Mouse (Mus musculus) bone marrow macrophage, adult 2 months (primary cell): Measurements from ENCODE around the gene Tacr3. TPM values are rescaled to one million over a fixed set of nuclear protein-coding genes. Genes with fewer than 3 reads are reported as not detected.

ENCODE experiments used
- H3K27ac ChIP-seq: 2 replicates; pipeline ENCODE4 v1.5.1; 2012; ENCODE audit warnings: low read depth, low read length; ENCODE audit not compliant: insufficient read depth
- H3K4me1 ChIP-seq: 2 replicates; pipeline ENCODE4 v1.6.1; 2012; ENCODE audit warnings: low read length; ENCODE audit not compliant: control insufficient read depth, insufficient read depth
- H3K4me3 ChIP-seq: 2 replicates; pipeline ENCODE4 v1.5.1; 2012; ENCODE audit warnings: mild to moderate bottlenecking, low read length, moderate library complexity; ENCODE audit not compliant: insufficient read depth
- CTCF ChIP-seq: IDR thresholded peaks from 2 replicates; pipeline ENCODE4 v1.5.1; 2012; ENCODE audit warnings: low read depth, mild to moderate bottlenecking, low read length, moderate library complexity
- POLR2A ChIP-seq: IDR thresholded peaks from 2 replicates; pipeline ENCODE4 v1.6.1; 2012; ENCODE audit warnings: mild to moderate bottlenecking, low read depth, low read length, borderline replicate concordance
- polyA plus RNA-seq: library from polyadenylated mRNA; stranded (reverse); fragments of >200 nt; gene quantifications from 2 replicates; pipeline ENCODE4 v1.2.4, GENCODE M21; 2012; ENCODE audit not compliant: missing spikeins, insufficient read depth, insufficient read length

Tacr3 gene
- polyA plus RNA-seq, 1 experiment, result not detected

DNA sequence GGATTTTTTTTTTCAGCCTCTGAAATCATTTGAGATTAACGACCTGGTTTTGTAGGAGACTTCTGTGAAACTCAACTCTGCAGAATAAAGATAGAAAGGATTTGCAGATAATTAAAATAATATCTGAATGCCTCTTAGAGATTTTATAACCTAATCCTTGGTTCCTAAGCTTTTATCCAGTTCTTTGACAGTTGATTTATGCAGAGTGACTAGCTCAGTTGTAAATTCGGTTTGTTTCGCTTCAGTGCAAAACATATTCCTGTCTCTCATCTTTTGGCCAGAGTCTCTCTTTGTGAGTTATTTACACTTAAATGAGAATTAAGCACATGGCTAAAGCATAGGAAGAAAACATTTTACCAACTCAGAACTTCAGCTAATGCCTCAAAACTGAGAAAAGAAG, 151.3 kb downstream of the Tacr3 start:
- no peak overlapping the region for H3K27ac ChIP-seq
- TF ChIP-seq POLR2A (no peak), CTCF (no peak)
- no peak overlapping the region for H3K4me3 ChIP-seq
- no peaks in the 10 kb centered on the region for H3K4me1 ChIP-seq
